Mouse (Mus musculus) forebrain, embryonic 12.5 days (tissue): ENCODE measurements around the gene Olfr165. TPM values are rescaled to one million over a fixed set of nuclear protein-coding genes. Genes with fewer than 3 reads are reported as not detected.
"Not testable (repeated sequence)": the region's sequence is repeated elsewhere in the genome, so short reads cannot be mapped to it uniquely, and the experiment has no call there.

Experiments
- ATAC-seq: fragments of 200-750 bp; cut with Nextera tagmentation; 2 replicates; pipeline ENCODE4 v1.8.0; 2017; ENCODE audit warnings: moderate TSS enrichment; ENCODE audit not compliant: low FRiP score
- H3K27ac ChIP-seq: fragments of 300-500 bp; sonication (generic); 2 replicates; pipeline ENCODE4 v1.5.1; 2016; ENCODE audit warnings: mild to moderate bottlenecking
- H3K27me3 ChIP-seq: fragments of 300-500 bp; sonication (generic); 2 replicates; pipeline ENCODE4 v1.6.1; 2016; ENCODE audit warnings: mild to moderate bottlenecking
- H3K36me3 ChIP-seq: fragments of 300-500 bp; sonication (generic); replicated peaks from 2 replicates; pipeline ENCODE4 v1.6.1; 2016; ENCODE audit warnings: mild to moderate bottlenecking
- H3K4me1 ChIP-seq: fragments of 300-500 bp; sonication (generic); 2 replicates; pipeline ENCODE4 v1.6.1; 2016
- H3K4me2 ChIP-seq: fragments of 300-500 bp; sonication (generic); 2 replicates; pipeline ENCODE4 v1.6.1; 2016; ENCODE audit warnings: mild to moderate bottlenecking, moderate library complexity
- H3K4me3 ChIP-seq: fragments of 300-500 bp; sonication (generic); replicated peaks from 2 replicates; pipeline ENCODE4 v1.5.1; 2016; ENCODE audit warnings: mild to moderate bottlenecking
- H3K9ac ChIP-seq: fragments of 300-500 bp; sonication (generic); 2 replicates; pipeline ENCODE4 v1.6.1; 2016; ENCODE audit warnings: mild to moderate bottlenecking
- H3K9me3 ChIP-seq: fragments of 300-500 bp; sonication (generic); 2 replicates; pipeline ENCODE4 v1.6.1; 2016
- WGBS: fragments of 180-500 bp; shearing (Covaris S2); methylation state at CpG from one replicate; pipeline ENCODE4 v1.1.7; 2016; 5-methylcytosine and 5-hydroxymethylcytosine counted together
- polyA plus RNA-seq: library from polyadenylated mRNA; unstranded; fragments of >200 nt; fragmentation: Nextera tagmentation; extraction: Ambion mirVana; gene quantifications from 2 replicates; pipeline ENCODE4 v1.2.1, GENCODE M21; 2016

The Olfr165 gene
- polyA plus RNA-seq, result not detected in 2 replicates

GRCm38 (mm10) chr16:19423034-19423433, at the start of gene Olfr165:
Gene Olfr165, minus strand, starts transcription at chr16:19423134.
- Histone ChIP-seq H3K27ac (no peak within 1 kb of the TSS), H3K9ac (no peak within 1 kb of the TSS), H3K36me3 (no peaks in the 10 kb centered on the region), H3K4me1 (no peaks in the 10 kb centered on the region), H3K4me3 (no peak within 1 kb of the TSS), H3K4me2 (no peak within 1 kb of the TSS), H3K9me3 (no peaks in the 10 kb centered on the region), H3K27me3 (no peaks in the 10 kb centered on the region)
- 46% methylated on average over 1 of the region's 1 CpGs for WGBS
- ATAC-seq, result no peak

- no peak overlapping the region for H3K27ac ChIP-seq
- no peaks in the 10 kb centered on the region for H3K36me3 ChIP-seq
- 91% methylated on average over 1 of the region's 1 CpGs for WGBS
- no peak for ATAC-seq
- no peak overlapping the region for H3K9ac ChIP-seq
- H3K4me2 ChIP-seq, result no peak overlapping the region
- H3K27me3 ChIP-seq, result no peaks in the 10 kb centered on the region
- no peak overlapping the region for H3K4me3 ChIP-seq
- no peaks in the 10 kb centered on the region for H3K4me1 ChIP-seq
- H3K9me3 ChIP-seq, result no peaks in the 10 kb centered on the region
These were observed 41.4 kb upstream of the Olfr165 start for GRCm38 (mm10) chr16:19464365-19464764.

- not testable (repeated sequence) for H3K9me3 ChIP-seq, H3K4me1 ChIP-seq, H3K4me2 ChIP-seq, H3K4me3 ChIP-seq, ATAC-seq, H3K9ac ChIP-seq, H3K27me3 ChIP-seq, H3K36me3 ChIP-seq, H3K27ac ChIP-seq
- WGBS, result 77% methylated on average over 4 of the region's 4 CpGs
These were observed 35.8 kb upstream of the Olfr165 start for GRCm38 (mm10) chr16:19458741-19459140.

DNA sequence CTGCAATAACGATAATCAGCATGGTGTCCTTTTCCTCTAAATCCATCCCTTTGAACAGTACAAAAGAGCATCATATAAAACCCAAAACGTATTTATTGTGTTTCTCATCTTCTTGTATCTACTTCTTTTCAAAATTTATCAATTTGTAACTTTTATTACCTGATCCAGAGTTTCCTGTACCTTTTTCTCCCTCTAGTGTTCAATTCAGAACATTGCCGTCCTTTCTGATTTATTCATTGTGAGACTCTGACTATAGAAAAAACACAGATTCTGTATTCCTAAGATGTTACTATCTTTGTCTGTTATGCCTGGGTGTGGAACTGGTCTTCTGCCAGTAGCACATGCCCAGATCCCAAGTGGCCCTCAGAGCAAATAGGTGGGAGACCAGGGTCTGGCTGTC, 35.0 kb downstream of the Olfr165 start:
- no peaks in the 10 kb centered on the region for H3K36me3 ChIP-seq
- no peaks in the 10 kb centered on the region for H3K27me3 ChIP-seq
- no peaks in the 10 kb centered on the region for H3K4me1 ChIP-seq
- no peak overlapping the region for H3K4me3 ChIP-seq
- no peak overlapping the region for H3K27ac ChIP-seq
- no peak for ATAC-seq
- H3K9me3 ChIP-seq, result 0 out of 2 replicates have a peak, but pooled peaks cover 2% of the 10 kb centered on the region
- H3K9ac ChIP-seq, result no peak overlapping the region
- no peak overlapping the region for H3K4me2 ChIP-seq
- 63% methylated on average over 3 of the region's 3 CpGs for WGBS

Other genes with a start within 250 kb of the Olfr165 start
- not detected in 2 replicates for gene Olfr164, start 109.1 kb downstream of the Olfr165 start, polyA plus RNA-seq
- gene Olfr166, start 60.6 kb upstream of the Olfr165 start, polyA plus RNA-seq, result not detected in 2 replicates
- not detected in 2 replicates for gene Olfr167, start 99.1 kb upstream of the Olfr165 start, polyA plus RNA-seq
- gene Olfr168, start 112.4 kb upstream of the Olfr165 start, polyA plus RNA-seq, result not detected in 2 replicates
- not detected in 2 replicates for gene Olfr169, start 148.7 kb upstream of the Olfr165 start, polyA plus RNA-seq
- not detected in 2 replicates for gene Olfr170, start 188.7 kb upstream of the Olfr165 start, polyA plus RNA-seq
- gene Olfr171, start 206.8 kb upstream of the Olfr165 start, polyA plus RNA-seq, result not detected in 2 replicates